Mouse (Mus musculus) CH12.LX (cell line): ENCODE data around the gene Cpa3. TPM values are rescaled to one million over a fixed set of nuclear protein-coding genes. Genes with fewer than 3 reads are reported as not detected.

ENCODE experiments used
- DNase-seq: peaks from one replicate; pipeline ENCODE4 v3.0.0-alpha.2; 2013; ENCODE audit errors: extremely low read depth
- H3K27ac ChIP-seq: 2 replicates; pipeline ENCODE4 v1.5.1; 2012; ENCODE audit warnings: low read depth, mild to moderate bottlenecking, control low read depth, moderate library complexity; ENCODE audit not compliant: insufficient read depth
- H3K27me3 ChIP-seq: replicated peaks from 2 replicates; pipeline ENCODE3; 2012; ENCODE audit warnings: inconsistent platforms
- H3K36me3 ChIP-seq, 2 experiments: replicated peaks in 1 of 2; 2 replicates each; pipeline versions ENCODE3 to v1.6.1; 2012; ENCODE audit warnings: inconsistent platforms in 1 of 2, low read length in 1 of 2, mild to moderate bottlenecking in 1 of 2, mixed read lengths in 1 of 2, moderate library complexity in 1 of 2; ENCODE audit not compliant: control insufficient read depth in 1 of 2, insufficient read depth in 1 of 2
- H3K4me1 ChIP-seq, 2 experiments: 2 replicates each; pipeline ENCODE4 v1.6.1; 2012; ENCODE audit warnings: inconsistent platforms in 1 of 2, moderate library complexity in 1 of 2; ENCODE audit not compliant: insufficient read depth in 2 of 2, control insufficient read depth in 1 of 2
- H3K4me2 ChIP-seq: 2 replicates; pipeline ENCODE4 v1.6.1; 2012; ENCODE audit warnings: low read depth, mild to moderate bottlenecking, control low read depth; ENCODE audit not compliant: poor library complexity, insufficient read depth, severe bottlenecking
- H3K4me3 ChIP-seq, 3 experiments: fragments of 150-350 bp in 1 of 3; sonication (generic) in 1 of 3; replicated peaks in 1 of 3; 2 replicates each; pipeline versions ENCODE3 to v1.5.1; 2011 to 2012; ENCODE audit warnings: low read depth in 2 of 3, low read length in 2 of 3, mild to moderate bottlenecking in 2 of 3, moderate library complexity in 2 of 3, control low read depth in 1 of 3, improper control_type of control experiment in 1 of 3, inconsistent platforms in 1 of 3, mixed read lengths in 1 of 3; ENCODE audit not compliant: poor library complexity in 1 of 3
- H3K79me2 ChIP-seq: replicated peaks from 2 replicates; pipeline ENCODE4 v1.6.1; 2012; ENCODE audit warnings: mild to moderate bottlenecking, moderate library complexity; ENCODE audit not compliant: control insufficient read depth, poor library complexity, insufficient read depth, severe bottlenecking; ENCODE audit errors: extremely low read depth
- H3K9ac ChIP-seq: 2 replicates; pipeline ENCODE4 v1.6.1; 2012; ENCODE audit warnings: low read depth, mild to moderate bottlenecking, control low read depth, moderate library complexity; ENCODE audit not compliant: insufficient read depth
- H3K9me3 ChIP-seq: replicated peaks from 2 replicates; pipeline ENCODE3; 2012; ENCODE audit warnings: low read length, inconsistent platforms, mixed read lengths
- BHLHE40 ChIP-seq: IDR thresholded peaks from 2 replicates; pipeline ENCODE4 v1.6.1; 2011; ENCODE audit warnings: mild to moderate bottlenecking, low read depth, low read length, improper control_type of control experiment
- CHD2 ChIP-seq: IDR thresholded peaks from 2 replicates; pipeline ENCODE4 v1.6.1; 2011; ENCODE audit warnings: low read length, improper control_type of control experiment
- CTCF ChIP-seq, 2 experiments: IDR thresholded peaks in 1 of 2; conservative IDR thresholded peaks in 1 of 2; 2 replicates each; pipeline ENCODE4 v1.5.1; 2011 to 2012; ENCODE audit warnings: low read depth in 2 of 2, low read length in 2 of 2, improper control_type of control experiment in 1 of 2, inconsistent platforms in 1 of 2, mild to moderate bottlenecking in 1 of 2, moderate library complexity in 1 of 2
- E2F4 ChIP-seq: IDR thresholded peaks from 2 replicates; pipeline ENCODE4 v1.6.1; 2011; ENCODE audit warnings: low read depth, low read length, improper control_type of control experiment; ENCODE audit not compliant: insufficient replicate concordance
- ELF1 ChIP-seq: IDR thresholded peaks from 2 replicates; pipeline ENCODE4 v1.6.1; 2014; ENCODE audit warnings: low read depth, mild to moderate bottlenecking, inconsistent platforms, low read length, improper control_type of control experiment
- ETS1 ChIP-seq: conservative IDR thresholded peaks from 2 replicates; pipeline ENCODE4 v1.6.1; 2012; ENCODE audit warnings: low read depth, mild to moderate bottlenecking, inconsistent platforms, low read length, improper control_type of control experiment, moderate library complexity
- GABPA ChIP-seq: IDR thresholded peaks from 2 replicates; pipeline ENCODE4 v1.6.1; 2012; ENCODE audit warnings: low read depth, low read length, improper control_type of control experiment, inconsistent platforms; ENCODE audit not compliant: insufficient replicate concordance
- HCFC1 ChIP-seq: IDR thresholded peaks from 2 replicates; pipeline ENCODE4 v1.6.1; 2012; ENCODE audit warnings: low read depth, mild to moderate bottlenecking, inconsistent platforms, low read length, improper control_type of control experiment
- JUN ChIP-seq: IDR thresholded peaks from 2 replicates; pipeline ENCODE4 v1.6.1; 2011; ENCODE audit warnings: low read depth, mild to moderate bottlenecking, low read length, improper control_type of control experiment, moderate library complexity; ENCODE audit not compliant: insufficient read depth
- KAT2A ChIP-seq: IDR thresholded peaks from 2 replicates; pipeline ENCODE4 v1.6.1; 2012; ENCODE audit warnings: low read length, improper control_type of control experiment, inconsistent platforms; ENCODE audit not compliant: insufficient replicate concordance
- MAX ChIP-seq: IDR thresholded peaks from 2 replicates; pipeline ENCODE4 v1.6.1; 2011; ENCODE audit warnings: low read length, improper control_type of control experiment
- MXI1 ChIP-seq: IDR thresholded peaks from 2 replicates; pipeline ENCODE4 v1.6.1; 2011; ENCODE audit warnings: mild to moderate bottlenecking, low read depth, low read length, improper control_type of control experiment
- PAX5 ChIP-seq: IDR thresholded peaks from 2 replicates; pipeline ENCODE4 v1.6.1; 2012; ENCODE audit warnings: low read length, inconsistent platforms, mixed read lengths
- POLR2A ChIP-seq: IDR thresholded peaks from 2 replicates; pipeline ENCODE4 v1.6.1; 2011; ENCODE audit warnings: low read depth, mild to moderate bottlenecking, improper control_type of control experiment, low read length
- RCOR1 ChIP-seq: conservative IDR thresholded peaks from 2 replicates; pipeline ENCODE4 v1.6.1; 2012; ENCODE audit warnings: low read depth, mild to moderate bottlenecking, inconsistent platforms, low read length, improper control_type of control experiment
- SIN3A ChIP-seq: IDR thresholded peaks from 2 replicates; pipeline ENCODE4 v1.6.1; 2012; ENCODE audit warnings: low read length, improper control_type of control experiment, inconsistent platforms
- TBP ChIP-seq: conservative IDR thresholded peaks from 2 replicates; pipeline ENCODE4 v1.6.1; 2011; ENCODE audit warnings: low read depth, low read length, improper control_type of control experiment
- TCF12 ChIP-seq: IDR thresholded peaks from 2 replicates; pipeline ENCODE4 v1.6.1; 2014; ENCODE audit warnings: low read depth, mild to moderate bottlenecking, inconsistent platforms, low read length, improper control_type of control experiment
- ZMIZ1 ChIP-seq: IDR thresholded peaks from 2 replicates; pipeline ENCODE4 v1.6.1; 2012; ENCODE audit warnings: low read depth, mild to moderate bottlenecking, inconsistent platforms, low read length, improper control_type of control experiment
- ZNF384 ChIP-seq: IDR thresholded peaks from 2 replicates; pipeline ENCODE4 v1.6.1; 2012; ENCODE audit warnings: low read depth, low read length, improper control_type of control experiment, inconsistent platforms
- dilution Hi-C: fragments of 300-500 bp; cut with MboI; formaldehyde crosslinking; loops from 2 replicates; pipeline ENCODE4 v1.14.3; 2020; ENCODE audit warnings: low sequenced_read_pairs; ENCODE audit not compliant: extremely low pct_unique_long_range_greater_than_20kb, extremely low pct_ligation_motif_present
- in situ Hi-C: fragments of 300-500 bp; cut with MboI; formaldehyde crosslinking; loops from 3 replicates; pipeline ENCODE4 v1.14.3; 2019; ENCODE audit warnings: low sequenced_read_pairs, low pct_ligation_motif_present, low pct_unique_long_range_greater_than_20kb, mixed read lengths
- polyA plus RNA-seq: library from polyadenylated mRNA; unstranded; fragments of >175 nt; gene quantifications from 2 replicates; pipeline ENCODE4 v1.2.1, GENCODE M21; 2012; ENCODE audit warnings: low read depth; ENCODE audit not compliant: insufficient read length
- total RNA-seq, 2 experiments: library from RNA; depleted of rRNA; stranded (reverse); fragments of 300-350 nt in 1 of 2; fragments of >200 nt in 1 of 2; gene quantifications; 2 replicates each; pipeline ENCODE4 v1.2.3; 2012 to 2014

Gene Cpa3
- total and polyA plus RNA-seq, 3 experiments = not detected

GRCm38 (mm10) chr3:20243913-20244312 lies 1.9 kb upstream of the Cpa3 start:
- Histone ChIP-seq H3K9ac (no peak overlapping the region), H3K27ac (no peak overlapping the region), H3K4me1 (no peaks in the 10 kb centered on the region), H3K79me2 (no peaks in the 10 kb centered on the region), H3K9me3 (no peaks in the 10 kb centered on the region), H3K27me3 (no peaks in the 10 kb centered on the region), H3K4me2 (no peak overlapping the region), H3K4me3 (no peak overlapping the region), H3K36me3 (no peaks in the 10 kb centered on the region)
- no peak for TF ChIP-seq POLR2A
- no peak for TF ChIP-seq GABPA
- dilution Hi-C loops = no loop called here
- DNase-seq = no peak
- in situ Hi-C loops = no loop called here

DNA sequence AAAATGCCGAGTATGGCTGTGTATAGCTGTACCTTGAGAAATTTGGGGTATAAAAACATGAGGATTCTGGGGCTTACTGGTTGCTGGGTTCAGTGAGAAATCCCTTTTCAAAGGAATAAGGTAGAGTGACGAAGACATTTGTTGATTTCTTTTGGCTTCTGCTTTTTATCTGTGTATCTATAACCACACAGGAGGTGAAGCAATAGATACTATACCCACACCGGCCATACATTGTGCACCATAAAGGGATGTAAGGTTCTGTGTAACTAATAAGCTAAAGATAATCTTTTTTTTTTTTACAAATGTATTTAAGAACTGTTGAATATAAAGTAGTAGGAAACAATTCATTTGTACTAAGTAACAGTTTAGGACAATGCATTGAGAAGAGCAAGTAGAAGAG lies 2.2 kb downstream of the Cpa3 start:
- no peak for DNase-seq
- Histone ChIP-seq H3K9me3 (no peaks in the 10 kb centered on the region), H3K4me3 (no peak overlapping the region), H3K27me3 (no peaks in the 10 kb centered on the region), H3K27ac (no peak overlapping the region), H3K4me1 (no peaks in the 10 kb centered on the region), H3K36me3 (no peaks in the 10 kb centered on the region), H3K4me2 (no peak overlapping the region), H3K79me2 (no peaks in the 10 kb centered on the region), H3K9ac (no peak overlapping the region)
- no peak for TF ChIP-seq HCFC1
- no peak for TF ChIP-seq ZMIZ1
- no peak for TF ChIP-seq ELF1
- TF ChIP-seq JUN = no peak
- no peak for TF ChIP-seq MAX
- no peak for TF ChIP-seq CHD2
- no peak for TF ChIP-seq TBP
- TF ChIP-seq ZNF384 = no peak
- no peak for TF ChIP-seq RCOR1
- TF ChIP-seq ETS1 = no peak
- TF ChIP-seq KAT2A = no peak
- no peak for TF ChIP-seq E2F4
- TF ChIP-seq SIN3A = no peak
- TF ChIP-seq BHLHE40 = no peak
- no peak for TF ChIP-seq CTCF (conservative IDR thresholded peaks at IDR 0.05 in 1 of 2, IDR thresholded peaks at IDR 0.05 in 1 of 2; ENCODE audit: low read depth in 2 of 2, low read length in 2 of 2)
- no peak for TF ChIP-seq TCF12
- no peak for TF ChIP-seq PAX5
- no peak for TF ChIP-seq MXI1
- in situ Hi-C loops = no loop called here
- dilution Hi-C loops = no loop called here
